Mouse (Mus musculus) limb, embryonic 10.5 days (tissue): Measurements from ENCODE around the gene Ndufv3. TPM values are rescaled to one million over a fixed set of nuclear protein-coding genes. Genes with fewer than 3 reads are reported as not detected.

Source experiments
- DNase-seq: peaks from one replicate; pipeline ENCODE4 v3.0.0-alpha.2; 2017; ENCODE audit warnings: low spot score
- H3K27ac ChIP-seq: fragments of 300-500 bp; sonication (generic); 2 replicates; pipeline ENCODE4 v1.5.1; 2016; ENCODE audit warnings: mild to moderate bottlenecking
- H3K27me3 ChIP-seq: fragments of 300-500 bp; sonication (generic); 2 replicates; pipeline ENCODE4 v1.6.1; 2016; ENCODE audit warnings: low read depth, mild to moderate bottlenecking; ENCODE audit not compliant: poor library complexity, severe bottlenecking
- H3K36me3 ChIP-seq: fragments of 300-500 bp; sonication (generic); 2 replicates; pipeline ENCODE4 v1.6.1; 2016; ENCODE audit warnings: mild to moderate bottlenecking, moderate library complexity
- H3K4me1 ChIP-seq: fragments of 300-500 bp; sonication (generic); 2 replicates; pipeline ENCODE4 v1.6.1; 2016
- H3K4me3 ChIP-seq: fragments of 300-500 bp; sonication (generic); 2 replicates; pipeline ENCODE4 v1.5.1; 2016; ENCODE audit warnings: mild to moderate bottlenecking, moderate library complexity
- H3K9me3 ChIP-seq: fragments of 300-500 bp; sonication (generic); replicated peaks from 2 replicates; pipeline ENCODE4 v1.6.1; 2016; ENCODE audit warnings: mild to moderate bottlenecking
- WGBS: fragments of 180-500 bp; shearing (Covaris S2); methylation state at CpG from one replicate; pipeline ENCODE4 v1.1.7; 2016; 5-methylcytosine and 5-hydroxymethylcytosine counted together
- microRNA-seq: library from miRNA; unstranded; fragments of <30 nt; microRNA quantifications from one replicate; pipeline ENCODE4, GENCODE M21; 2017
- polyA plus RNA-seq: library from polyadenylated mRNA; unstranded; fragments of >200 nt; fragmentation: Nextera tagmentation; extraction: Ambion mirVana; gene quantifications from 2 replicates; pipeline ENCODE4 v1.2.1, GENCODE M21; 2016

Gene Ndufv3
- polyA plus RNA-seq, 1 experiment from 2014 or later: 201 TPM

- DNase-seq: peak; percentile 61
- H3K4me3 ChIP-seq: peak overlapping the region; percentile 91
- H3K27me3 ChIP-seq: no peaks in the 10 kb centered on the region
- H3K4me1 ChIP-seq: peaks cover 33% of the 10 kb centered on the region
- no peaks in the 10 kb centered on the region for H3K9me3 ChIP-seq
- WGBS: under 1% methylated on average over 78 of the region's 88 CpGs
- H3K36me3 ChIP-seq: 0 out of 2 replicates have a peak, but pooled peaks cover 3% of the 10 kb centered on the region
- H3K27ac ChIP-seq: peak overlapping the region; percentile 97
Measured at GRCm38 (mm10) chr17:31565141-31566056, 45.5 kb downstream of the Ndufv3 start.

DNA sequence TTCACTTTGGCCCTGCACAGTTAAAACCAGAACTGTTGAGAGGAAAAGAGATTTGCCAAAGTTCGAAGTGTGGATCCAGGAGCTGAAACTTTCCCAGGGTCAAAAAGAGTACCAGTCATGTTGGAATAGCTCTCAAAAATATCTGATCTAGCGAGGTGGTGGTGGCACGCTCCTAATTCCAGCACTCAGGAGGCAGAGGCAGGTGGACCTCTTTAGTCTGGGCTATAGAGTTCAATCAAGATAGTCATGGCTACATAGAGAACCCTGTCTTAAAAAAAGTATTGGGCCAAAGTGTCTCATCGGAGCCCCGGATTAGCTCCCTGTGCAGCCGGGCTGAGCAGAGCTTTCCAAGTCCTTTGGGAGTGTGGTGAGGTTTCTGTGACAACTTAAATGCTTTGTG lies 46.4 kb downstream of the Ndufv3 start:
- 90% methylated on average over 6 of the region's 6 CpGs for WGBS
- DNase-seq: no peak
- Histone ChIP-seq H3K27ac (peak overlapping the region; percentile 97; the same call in 1 of the 2 replicates), H3K27me3 (no peaks in the 10 kb centered on the region), H3K4me1 (peaks cover 33% of the 10 kb centered on the region), H3K9me3 (no peaks in the 10 kb centered on the region), H3K4me3 (peak overlapping the region; percentile 91), H3K36me3 (0 out of 2 replicates have a peak, but pooled peaks cover 3% of the 10 kb centered on the region)

- no peak overlapping the region for H3K27ac ChIP-seq
- H3K27me3 ChIP-seq: no peaks in the 10 kb centered on the region
- no peak for DNase-seq
- H3K36me3 ChIP-seq: 0 out of 2 replicates have a peak, but pooled peaks cover 3% of the 10 kb centered on the region
- no peaks in the 10 kb centered on the region for H3K9me3 ChIP-seq
- peaks cover 26% of the 10 kb centered on the region for H3K4me1 ChIP-seq
- no peak overlapping the region for H3K4me3 ChIP-seq
- 89% methylated on average over 1 of the region's 1 CpGs for WGBS
Measured at GRCm38 (mm10) chr17:31569756-31570155, 49.8 kb downstream of the Ndufv3 start.

GRCm38 (mm10) chr17:31570321-31570925 lies 50.5 kb downstream of the Ndufv3 start:
- WGBS: 91% methylated on average over 9 of the region's 9 CpGs
- no peak overlapping the region for H3K27ac ChIP-seq
- H3K4me1 ChIP-seq: peaks cover 26% of the 10 kb centered on the region
- H3K9me3 ChIP-seq: no peaks in the 10 kb centered on the region
- H3K4me3 ChIP-seq: no peak overlapping the region
- 0 out of 2 replicates have a peak, but pooled peaks cover 3% of the 10 kb centered on the region for H3K36me3 ChIP-seq
- peak; percentile 58 for DNase-seq
- H3K27me3 ChIP-seq: no peaks in the 10 kb centered on the region

DNA sequence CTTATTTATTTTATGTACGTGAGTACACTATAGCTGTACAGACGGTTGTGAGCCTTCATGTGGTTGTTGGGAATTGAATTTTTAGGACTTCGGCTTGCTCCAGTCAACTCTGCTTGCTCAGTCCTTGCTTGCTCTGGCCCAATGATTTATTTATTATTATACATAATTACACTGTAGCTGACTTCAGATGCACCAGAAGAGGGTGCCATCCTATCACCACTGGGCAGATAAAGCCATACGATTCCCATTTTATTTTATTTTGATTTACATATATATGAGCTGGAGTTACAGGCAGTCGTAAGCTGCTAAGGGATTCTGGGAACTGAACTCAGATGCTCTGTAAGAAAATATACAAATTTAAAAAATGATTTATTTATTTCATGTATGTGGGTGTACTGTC lies 51.8 kb downstream of the Ndufv3 start:
- no peak for DNase-seq
- Histone ChIP-seq H3K36me3 (0 out of 2 replicates have a peak, but pooled peaks cover 3% of the 10 kb centered on the region), H3K4me1 (peaks cover 15% of the 10 kb centered on the region), H3K9me3 (no peaks in the 10 kb centered on the region), H3K27ac (no peak overlapping the region), H3K27me3 (no peaks in the 10 kb centered on the region), H3K4me3 (no peak overlapping the region)
- WGBS: 95% methylated on average over 5 of the region's 5 CpGs

- H3K9me3 ChIP-seq: no peaks in the 10 kb centered on the region
- H3K36me3 ChIP-seq: no peaks in the 10 kb centered on the region
- H3K4me3 ChIP-seq: no peak overlapping the region
- WGBS: 84% methylated on average over 7 of the region's 7 CpGs
- no peaks in the 10 kb centered on the region for H3K27me3 ChIP-seq
- no peak for DNase-seq
- H3K27ac ChIP-seq: no peak overlapping the region
- no peaks in the 10 kb centered on the region for H3K4me1 ChIP-seq
Measured at GRCm38 (mm10) chr17:31574662-31575061, 54.7 kb downstream of the Ndufv3 start.

- Histone ChIP-seq H3K4me1 (peaks cover 4% of the 10 kb centered on the region; the same call in 1 of the 2 replicates), H3K27ac (no peak overlapping the region), H3K9me3 (no peaks in the 10 kb centered on the region), H3K36me3 (no peaks in the 10 kb centered on the region), H3K27me3 (no peaks in the 10 kb centered on the region), H3K4me3 (no peak overlapping the region)
- 89% methylated on average over 10 of the region's 10 CpGs for WGBS
- DNase-seq: no peak
Measured at GRCm38 (mm10) chr17:31576394-31577175, 56.7 kb downstream of the Ndufv3 start.

DNA sequence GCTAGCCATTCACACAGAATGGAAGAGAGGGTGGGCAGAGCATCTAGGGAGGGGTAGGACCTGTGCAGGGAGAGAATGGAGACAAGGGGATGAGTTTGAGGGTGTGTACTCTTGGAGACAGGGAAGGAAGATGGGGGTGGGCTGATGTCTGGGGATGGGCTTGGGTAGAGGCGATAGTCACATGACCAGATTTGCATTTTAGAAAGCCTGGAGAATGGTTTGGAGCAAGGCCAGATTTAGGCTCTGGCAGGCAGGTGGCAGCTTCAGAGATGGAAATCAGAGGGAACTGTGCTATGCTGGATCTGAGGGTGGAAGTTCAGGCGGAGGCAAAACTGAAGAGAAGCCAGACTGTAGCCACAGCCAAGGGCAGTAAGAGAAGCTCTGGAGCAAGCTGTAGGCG lies 60.4 kb downstream of the Ndufv3 start:
- Histone ChIP-seq H3K4me1 (peaks cover 16% of the 10 kb centered on the region), H3K27me3 (no peaks in the 10 kb centered on the region), H3K36me3 (peaks cover 17% of the 10 kb centered on the region), H3K27ac (no peak overlapping the region), H3K9me3 (no peaks in the 10 kb centered on the region), H3K4me3 (no peak overlapping the region)
- DNase-seq: no peak
- WGBS: 72% methylated on average over 3 of the region's 3 CpGs

Small RNA genes within 50 kb of the gene (microRNA-seq; reads per million reads assigned to microRNA genes)
- not detected for gene Gm24970

Other genes with a start within 250 kb of the Ndufv3 start
- gene Rsph1, start 242.7 kb upstream of the Ndufv3 start, polyA plus RNA-seq: 0.62 and 0.90 TPM in 2 replicates
- 3.3 and 4.1 TPM in 2 replicates for gene Slc37a1, start 233.3 kb upstream of the Ndufv3 start, polyA plus RNA-seq
- gene Pde9a, start 133.9 kb upstream of the Ndufv3 start, polyA plus RNA-seq: 20.4 and 27.2 TPM in 2 replicates
- gene Wdr4, start 135 bp upstream of the Ndufv3 start, polyA plus RNA-seq: 69.5 and 73.2 TPM in 2 replicates
- gene Pknox1, start 44.6 kb downstream of the Ndufv3 start, polyA plus RNA-seq: 37.6 and 40.2 TPM in 2 replicates
- 1.9 and 2.3 TPM in 2 replicates for gene Cbs, start 117.1 kb downstream of the Ndufv3 start, polyA plus RNA-seq
- gene U2af1, start 138.8 kb downstream of the Ndufv3 start, polyA plus RNA-seq: 473 and 525 TPM in 2 replicates
- gene Cryaa, start 157.7 kb downstream of the Ndufv3 start, polyA plus RNA-seq: not detected in 2 replicates